Mouse (Mus musculus) midbrain, embryonic 10.5 days (tissue): ENCODE measurements around the gene Hba-a1. TPM values are rescaled to one million over a fixed set of nuclear protein-coding genes. Genes with fewer than 3 reads are reported as not detected.
"Not testable (repeated sequence)": the region's sequence is repeated elsewhere in the genome, so short reads cannot be mapped to it uniquely, and the experiment has no call there.

ENCODE experiments used
- DNase-seq: peaks from one replicate; pipeline ENCODE4 v3.0.0-alpha.2; 2017; ENCODE audit warnings: low spot score
- H3K27ac ChIP-seq: fragments of 300-500 bp; sonication (generic); replicated peaks from 2 replicates; pipeline ENCODE4 v1.5.1; 2016; ENCODE audit warnings: mild to moderate bottlenecking
- H3K27me3 ChIP-seq: fragments of 300-500 bp; sonication (generic); 2 replicates; pipeline ENCODE4 v1.6.1; 2016; ENCODE audit warnings: low read depth, mild to moderate bottlenecking; ENCODE audit not compliant: poor library complexity, severe bottlenecking
- H3K36me3 ChIP-seq: fragments of 300-500 bp; sonication (generic); 2 replicates; pipeline ENCODE4 v1.6.1; 2016; ENCODE audit warnings: mild to moderate bottlenecking, moderate library complexity
- H3K4me1 ChIP-seq: fragments of 300-500 bp; sonication (generic); 2 replicates; pipeline ENCODE4 v1.6.1; 2016
- H3K4me3 ChIP-seq: fragments of 300-500 bp; sonication (generic); 2 replicates; pipeline ENCODE4 v1.5.1; 2016; ENCODE audit warnings: mild to moderate bottlenecking, moderate library complexity
- H3K9me3 ChIP-seq: fragments of 300-500 bp; sonication (generic); replicated peaks from 2 replicates; pipeline ENCODE4 v1.6.1; 2016; ENCODE audit warnings: mild to moderate bottlenecking
- WGBS: fragments of 180-500 bp; shearing (Covaris S2); methylation state at CpG from one replicate; pipeline ENCODE4 v1.1.7; 2016; 5-methylcytosine and 5-hydroxymethylcytosine counted together
- polyA plus RNA-seq: library from polyadenylated mRNA; unstranded; fragments of >200 nt; fragmentation: Nextera tagmentation; extraction: Ambion mirVana; gene quantifications from 2 replicates; pipeline ENCODE4 v1.2.1, GENCODE M21; 2016

Hba-a1 gene
- polyA plus RNA-seq = 2,199 and 2,239 TPM in 2 replicates

DNA sequence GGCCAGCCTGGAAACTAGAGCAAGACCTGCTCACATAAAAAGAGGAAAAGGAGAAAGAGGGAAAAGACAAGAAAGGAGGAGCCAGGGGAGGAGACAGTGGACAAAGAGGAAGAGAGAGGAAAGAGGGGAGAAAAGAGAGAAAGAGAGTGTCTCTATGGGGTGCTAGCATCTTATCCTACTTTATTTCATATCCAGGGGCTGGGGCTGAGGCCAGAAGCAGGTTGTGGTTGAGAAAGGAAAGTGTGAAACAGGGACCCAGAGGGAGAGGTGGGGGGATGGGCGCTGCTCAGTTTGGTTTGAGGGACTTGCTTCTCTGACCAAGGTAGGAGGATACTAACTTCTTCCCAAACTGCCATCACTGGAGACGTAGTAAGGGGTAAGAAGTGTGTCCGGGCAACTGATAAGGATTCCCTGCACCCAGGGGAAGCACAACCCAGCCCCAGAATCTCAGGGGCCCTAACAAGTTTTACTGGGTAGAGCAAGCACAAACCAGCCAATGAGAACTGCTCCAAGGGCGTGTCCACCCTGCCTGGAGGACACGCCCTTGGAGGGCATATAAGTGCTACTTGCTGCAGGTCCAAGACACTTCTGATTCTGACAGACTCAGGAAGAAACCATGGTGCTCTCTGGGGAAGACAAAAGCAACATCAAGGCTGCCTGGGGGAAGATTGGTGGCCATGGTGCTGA lies at the start of gene Hba-a1:
Gene Hba-a1 (plus strand): TSS at position 421 of the 687 bp plus-strand sequence.
- DNase-seq, H3K9me3 ChIP-seq, H3K4me1 ChIP-seq, H3K4me3 ChIP-seq, H3K36me3 ChIP-seq, H3K27ac ChIP-seq: not testable (repeated sequence)
- H3K27me3 ChIP-seq = peaks cover 33% of the 10 kb centered on the region
- WGBS = 56% methylated on average over 1 of the region's 5 CpGs

DNA sequence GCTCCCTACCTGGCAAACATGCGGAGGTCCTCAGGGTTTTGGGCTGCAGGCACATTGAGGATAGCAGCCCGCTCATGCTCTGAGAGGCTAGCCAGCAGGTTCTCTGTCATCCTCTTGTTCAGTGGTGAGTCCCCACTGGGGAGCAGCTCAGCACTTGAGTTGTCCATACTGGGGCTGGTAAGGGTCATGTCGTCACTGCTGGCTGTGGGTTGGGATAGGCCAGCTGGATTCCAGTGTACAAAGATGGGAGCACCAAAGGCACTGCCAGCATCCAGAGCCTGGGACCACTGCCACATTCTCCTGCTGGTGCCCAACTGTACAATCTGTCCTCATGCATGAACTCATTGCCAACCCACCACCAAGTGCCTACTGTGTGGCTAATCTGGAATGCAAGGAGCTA lies 49.4 kb upstream of the Hba-a1 start:
- H3K36me3 ChIP-seq = peaks cover 100% of the 10 kb centered on the region
- no peak overlapping the region for H3K27ac ChIP-seq
- WGBS = 93% methylated on average over 3 of the region's 3 CpGs
- no peaks in the 10 kb centered on the region for H3K9me3 ChIP-seq
- no peaks in the 10 kb centered on the region for H3K27me3 ChIP-seq
- no peak for DNase-seq
- no peaks in the 10 kb centered on the region for H3K4me1 ChIP-seq
- no peak overlapping the region for H3K4me3 ChIP-seq

DNA sequence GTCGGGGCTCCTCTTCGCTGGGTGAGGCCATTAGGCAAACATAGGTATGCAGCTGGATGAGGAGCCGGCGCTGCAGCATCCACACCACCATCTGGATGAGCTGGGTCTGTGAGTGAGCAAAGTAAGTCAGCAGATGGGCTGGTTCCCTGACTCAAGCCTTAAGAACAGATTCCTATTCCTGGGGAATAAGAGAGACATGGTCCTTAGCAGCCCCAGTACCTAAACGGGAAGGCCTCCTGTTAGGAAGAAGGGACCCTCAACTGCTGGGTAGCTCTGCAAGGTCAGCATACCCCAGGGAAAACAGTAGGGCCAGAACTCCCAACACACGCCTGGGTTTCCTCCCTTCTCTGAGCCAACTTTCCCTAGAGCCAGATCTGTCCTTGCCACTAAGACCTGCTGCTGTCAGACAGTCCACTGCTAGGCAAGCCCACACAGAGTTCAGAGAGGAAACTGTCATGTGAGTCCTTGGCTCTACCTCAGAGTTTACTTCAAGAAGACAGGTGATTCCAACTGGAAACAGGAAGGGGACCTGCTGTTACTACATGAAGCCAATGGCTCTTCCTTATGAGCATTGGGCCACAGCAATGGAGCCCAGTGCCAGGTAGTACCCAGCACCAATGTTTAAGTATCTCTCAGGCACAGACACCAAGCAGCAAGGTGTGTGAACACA lies 48.4 kb upstream of the Hba-a1 start:
- no peak overlapping the region for H3K27ac ChIP-seq
- H3K36me3 ChIP-seq = peaks cover 100% of the 10 kb centered on the region
- H3K4me3 ChIP-seq = no peak overlapping the region
- H3K9me3 ChIP-seq = no peaks in the 10 kb centered on the region
- WGBS = 95% methylated on average over 6 of the region's 6 CpGs
- no peaks in the 10 kb centered on the region for H3K27me3 ChIP-seq
- no peak for DNase-seq
- no peaks in the 10 kb centered on the region for H3K4me1 ChIP-seq

DNA sequence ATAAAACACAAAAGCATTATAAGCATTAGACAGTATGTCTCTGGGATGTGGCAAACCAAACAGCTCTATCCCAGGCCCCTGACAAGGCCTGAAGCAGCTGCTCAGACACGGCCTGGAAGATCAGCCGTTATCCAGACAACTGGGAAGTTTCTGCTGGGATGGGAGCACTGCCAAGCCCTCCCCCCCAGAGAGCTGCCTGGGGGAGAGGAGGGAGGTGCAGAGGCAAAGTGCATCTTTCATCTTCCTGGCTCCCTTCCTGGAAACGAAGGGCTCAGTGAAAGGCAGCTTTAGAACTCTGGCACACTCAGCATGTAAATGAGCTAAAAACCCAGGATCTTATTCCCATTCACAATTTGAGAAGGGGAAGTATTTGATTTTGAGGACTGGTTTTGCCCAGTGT lies 47.7 kb upstream of the Hba-a1 start:
- Histone ChIP-seq H3K9me3 (no peaks in the 10 kb centered on the region), H3K27ac (no peak overlapping the region), H3K4me1 (no peaks in the 10 kb centered on the region), H3K36me3 (peaks cover 100% of the 10 kb centered on the region), H3K4me3 (no peak overlapping the region), H3K27me3 (no peaks in the 10 kb centered on the region)
- DNase-seq = no peak
- WGBS = 86% methylated on average over 3 of the region's 3 CpGs

DNA sequence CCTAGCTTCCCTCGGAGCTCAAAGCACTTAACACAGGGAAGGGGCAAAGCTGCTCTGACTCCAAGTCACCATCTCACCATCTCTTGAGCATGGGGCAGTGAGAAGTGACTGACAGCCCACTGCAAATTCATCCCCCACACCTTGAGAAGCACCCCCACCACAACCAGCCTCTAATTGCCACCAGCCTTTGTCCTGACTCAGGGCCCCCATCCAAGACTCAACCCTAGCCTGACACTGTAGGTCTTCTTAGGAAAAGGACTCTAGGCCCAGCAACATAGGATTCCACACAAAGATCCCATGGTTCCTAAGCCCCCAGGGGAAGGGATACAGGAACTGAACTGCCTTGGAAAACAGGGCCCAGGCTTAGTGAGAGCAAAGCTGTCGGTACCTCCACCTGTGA lies 47.2 kb upstream of the Hba-a1 start:
- no peak for DNase-seq
- Histone ChIP-seq H3K27ac (no peak overlapping the region), H3K9me3 (no peaks in the 10 kb centered on the region), H3K36me3 (peaks cover 100% of the 10 kb centered on the region), H3K4me3 (no peak overlapping the region), H3K27me3 (no peaks in the 10 kb centered on the region), H3K4me1 (no peaks in the 10 kb centered on the region)
- WGBS = 88% methylated on average over 2 of the region's 2 CpGs

DNA sequence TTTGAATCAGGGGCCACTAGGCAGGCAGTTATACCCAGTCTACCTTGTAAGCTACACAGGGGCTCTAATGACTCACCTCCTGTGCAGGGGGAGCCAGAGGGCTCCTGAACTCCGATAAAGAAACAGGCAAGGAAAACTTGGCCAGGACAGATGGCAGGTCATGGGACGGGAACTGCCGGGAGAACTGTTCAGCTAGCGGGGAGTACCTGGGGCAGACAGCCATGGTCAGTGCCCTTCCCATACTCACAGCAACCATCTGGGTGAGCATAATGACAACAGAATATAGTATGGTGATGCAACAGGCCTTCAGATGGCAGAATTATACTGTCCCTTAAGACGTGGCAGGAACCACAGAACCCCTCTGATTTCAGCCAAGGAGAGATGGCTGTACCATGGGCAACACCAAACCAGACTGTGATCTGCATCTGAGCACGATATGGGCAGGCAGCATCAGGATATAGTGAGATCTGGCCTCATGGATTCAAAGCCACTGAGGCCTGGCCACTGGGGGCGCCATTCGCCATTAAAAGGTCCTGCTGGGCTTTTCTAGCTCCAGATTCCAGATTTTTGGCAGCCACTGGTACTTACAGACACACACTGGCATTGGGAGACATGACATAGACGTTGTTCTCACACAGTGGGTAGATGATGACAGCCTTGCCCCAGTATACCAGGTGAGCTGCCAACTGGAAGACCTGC lies 46.5 kb upstream of the Hba-a1 start:
- Histone ChIP-seq H3K27me3 (no peaks in the 10 kb centered on the region), H3K4me1 (no peaks in the 10 kb centered on the region), H3K4me3 (no peak overlapping the region), H3K36me3 (peaks cover 100% of the 10 kb centered on the region), H3K27ac (no peak overlapping the region), H3K9me3 (no peaks in the 10 kb centered on the region)
- WGBS = 65% methylated on average over 9 of the region's 9 CpGs
- DNase-seq = peak; percentile 54

DNA sequence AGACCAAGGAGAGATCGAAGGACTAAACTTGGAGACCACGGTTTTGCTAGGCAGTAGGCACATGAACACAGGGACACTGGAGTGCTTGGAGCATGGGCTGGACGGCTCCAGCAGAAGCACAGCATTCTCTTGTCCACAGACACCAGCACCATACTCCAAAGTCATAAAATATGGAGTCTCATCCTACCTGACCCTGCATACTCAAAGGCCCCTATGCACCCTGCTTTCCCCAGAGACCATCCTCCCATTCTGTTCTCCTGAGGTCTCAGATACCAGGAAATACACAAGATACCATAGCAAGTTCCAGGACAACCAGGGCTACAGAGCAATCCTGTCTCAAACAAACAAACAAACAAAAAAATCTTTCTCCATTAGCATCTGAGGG lies 45.9 kb upstream of the Hba-a1 start:
- H3K36me3 ChIP-seq = peaks cover 100% of the 10 kb centered on the region
- WGBS = 93% methylated on average over 3 of the region's 3 CpGs
- no peak for DNase-seq
- no peak overlapping the region for H3K4me3 ChIP-seq
- no peaks in the 10 kb centered on the region for H3K9me3 ChIP-seq
- no peak overlapping the region for H3K27ac ChIP-seq
- H3K27me3 ChIP-seq = no peaks in the 10 kb centered on the region
- no peaks in the 10 kb centered on the region for H3K4me1 ChIP-seq

DNA sequence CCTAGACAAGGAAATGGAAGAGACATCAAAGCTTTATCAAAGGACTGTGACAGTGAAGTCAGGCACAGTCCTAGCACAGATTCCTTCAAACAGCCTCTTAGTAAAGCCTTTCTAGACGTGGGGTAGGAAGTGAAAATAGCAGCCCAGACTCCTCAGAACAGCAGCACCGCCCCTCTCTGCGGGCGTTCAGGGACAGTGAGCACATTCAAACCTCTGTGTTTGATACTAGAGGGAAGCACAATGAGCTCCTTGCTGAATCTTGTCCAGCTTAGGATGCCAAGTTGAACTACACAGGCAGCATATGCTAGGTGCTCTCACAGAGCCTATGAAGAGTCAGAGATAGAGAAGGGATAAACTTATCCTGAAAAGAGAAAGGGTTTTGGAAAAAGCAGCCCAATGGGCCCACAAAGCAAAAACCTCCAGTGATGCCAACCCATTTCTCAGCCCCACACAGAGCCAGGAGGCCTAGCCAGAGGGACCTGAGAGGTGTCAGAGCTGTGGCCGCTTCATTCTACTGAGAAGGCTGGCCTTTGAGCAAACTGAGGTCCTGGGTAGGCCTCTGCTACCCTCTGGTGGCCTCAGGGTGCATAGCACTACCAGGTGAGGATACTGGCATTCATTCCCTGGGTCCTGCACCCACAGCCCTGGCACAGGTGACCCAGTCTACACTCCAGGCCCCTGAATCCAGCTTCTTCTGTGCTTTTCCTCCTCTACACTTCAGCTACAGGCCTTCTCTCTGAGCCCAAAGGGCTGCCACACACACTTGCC lies 45.0 kb upstream of the Hba-a1 start:
- H3K27ac ChIP-seq = no peak overlapping the region
- no peak overlapping the region for H3K4me3 ChIP-seq
- H3K9me3 ChIP-seq = no peaks in the 10 kb centered on the region
- H3K4me1 ChIP-seq = no peaks in the 10 kb centered on the region
- peaks cover 99% of the 10 kb centered on the region for H3K36me3 ChIP-seq
- WGBS = 67% methylated on average over 5 of the region's 5 CpGs
- DNase-seq = peak; percentile 68
- H3K27me3 ChIP-seq = no peaks in the 10 kb centered on the region

DNA sequence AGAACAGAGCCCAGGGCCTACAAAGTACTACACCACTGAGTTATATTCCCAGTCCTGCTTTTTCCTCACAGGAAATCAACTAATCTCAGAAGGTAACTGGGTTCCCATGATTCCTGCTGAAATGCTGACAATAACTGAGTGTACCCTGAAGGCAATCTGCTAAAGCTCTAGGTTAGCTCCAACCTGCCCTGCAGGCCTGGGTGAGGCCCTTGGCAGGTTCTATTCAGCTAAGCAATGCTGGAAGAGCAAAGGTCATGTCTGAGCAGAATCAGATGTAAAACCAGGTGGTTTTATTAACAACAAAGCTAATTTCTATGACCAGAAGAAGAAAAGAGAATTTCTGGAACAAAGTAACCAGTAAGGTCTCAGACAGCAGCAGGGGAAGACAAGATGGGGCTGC lies 41.9 kb upstream of the Hba-a1 start:
- Histone ChIP-seq H3K4me1 (no peaks in the 10 kb centered on the region), H3K9me3 (no peaks in the 10 kb centered on the region), H3K36me3 (peaks cover 95% of the 10 kb centered on the region), H3K27ac (no peak overlapping the region), H3K4me3 (no peak overlapping the region), H3K27me3 (no peaks in the 10 kb centered on the region)
- DNase-seq = no peak

DNA sequence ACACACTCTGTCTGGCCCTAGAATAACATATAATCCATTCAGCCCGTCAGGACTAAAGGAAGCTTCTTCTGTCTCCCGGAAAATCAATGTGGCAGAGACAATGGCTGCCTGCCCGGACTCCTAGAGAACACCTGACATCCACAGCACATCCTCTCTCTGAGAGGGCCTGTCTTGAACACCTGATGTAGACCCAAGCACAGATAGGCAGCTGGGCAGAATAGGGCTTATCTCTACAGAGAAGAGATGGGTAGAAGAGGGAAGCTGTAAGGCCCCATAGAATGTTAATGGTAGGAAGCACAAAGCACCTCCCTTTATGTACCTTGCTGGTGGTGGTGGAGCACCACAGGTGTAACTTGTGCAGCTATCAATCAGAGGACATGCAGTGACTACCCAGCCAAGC lies 41.1 kb upstream of the Hba-a1 start:
- peaks cover 95% of the 10 kb centered on the region for H3K36me3 ChIP-seq

DNA sequence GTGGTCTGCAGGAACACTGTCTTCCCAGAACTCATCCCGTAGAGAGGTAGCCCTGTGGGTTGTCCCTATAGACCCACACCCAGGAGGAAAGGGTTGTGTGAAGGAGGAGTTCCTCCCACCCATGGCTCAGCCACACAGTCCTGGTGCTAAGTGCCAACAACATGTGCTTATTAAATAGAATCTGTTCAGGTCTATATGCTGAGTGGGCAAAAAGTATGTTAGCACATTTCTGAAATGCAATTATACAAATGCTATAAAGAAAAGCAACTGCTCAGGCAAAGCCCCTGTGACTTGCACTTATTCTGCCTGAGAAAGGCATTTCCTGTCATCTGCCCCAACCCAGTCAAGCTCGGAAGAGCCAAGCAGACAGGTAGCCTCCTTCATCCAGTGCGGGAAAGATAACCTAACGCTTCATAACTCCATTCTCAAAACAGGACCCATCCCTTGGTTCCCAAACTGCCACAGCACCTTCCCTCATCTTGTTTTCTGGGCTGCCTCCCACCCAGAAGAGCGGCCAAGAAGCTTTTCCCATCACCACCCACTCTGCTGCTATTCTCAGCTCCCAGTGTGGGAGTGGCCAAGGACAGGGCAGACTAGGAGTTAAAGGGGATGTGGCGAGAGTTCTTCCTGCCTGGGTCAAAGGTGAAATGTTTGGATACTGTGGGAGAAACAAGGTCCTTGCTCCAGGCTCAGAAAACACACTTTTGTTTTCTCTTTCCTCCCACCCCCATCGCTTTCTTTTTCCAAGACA lies 39.9 kb upstream of the Hba-a1 start:
- Histone ChIP-seq H3K27ac (0 out of 2 replicates have a peak overlapping the region, but pooled peaks have one; percentile 19), H3K4me3 (no peak overlapping the region), H3K27me3 (no peaks in the 10 kb centered on the region), H3K36me3 (peaks cover 95% of the 10 kb centered on the region), H3K4me1 (no peaks in the 10 kb centered on the region), H3K9me3 (no peaks in the 10 kb centered on the region)
- no peak for DNase-seq
- WGBS = 77% methylated on average over 7 of the region's 7 CpGs

More for the DNA sequence above, 41.1 kb upstream of the Hba-a1 start:
- Histone ChIP-seq H3K9me3 (no peaks in the 10 kb centered on the region), H3K4me3 (no peak overlapping the region), H3K27ac (no peak overlapping the region), H3K4me1 (no peaks in the 10 kb centered on the region), H3K27me3 (no peaks in the 10 kb centered on the region)
- 93% methylated on average over 3 of the region's 3 CpGs for WGBS
- DNase-seq = no peak

DNA sequence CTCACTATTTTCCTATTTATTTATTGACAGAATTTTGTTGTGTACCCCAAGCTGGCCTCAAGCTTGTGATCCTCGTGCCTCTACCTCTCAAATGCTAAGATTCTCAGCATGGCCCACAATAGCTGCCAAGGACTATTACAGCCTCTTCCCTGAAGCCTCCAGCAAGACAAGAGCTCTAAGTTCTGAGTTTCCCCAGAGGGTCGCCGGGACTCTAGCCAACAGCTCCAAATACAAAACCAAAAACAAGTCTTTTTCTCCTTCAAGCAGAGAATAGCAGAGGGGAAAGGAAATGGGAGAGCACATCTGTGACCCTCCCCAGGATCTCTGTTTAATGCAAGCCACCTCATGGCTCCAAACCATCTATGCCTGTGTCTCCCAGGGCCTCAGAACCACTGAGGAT lies 39.2 kb upstream of the Hba-a1 start:
- H3K27ac ChIP-seq = 0 out of 2 replicates have a peak overlapping the region, but pooled peaks have one; percentile 19
- no peaks in the 10 kb centered on the region for H3K9me3 ChIP-seq
- H3K4me3 ChIP-seq = no peak overlapping the region
- peaks cover 94% of the 10 kb centered on the region for H3K36me3 ChIP-seq
- H3K27me3 ChIP-seq = no peaks in the 10 kb centered on the region
- H3K4me1 ChIP-seq = no peaks in the 10 kb centered on the region
- DNase-seq = no peak
- WGBS = 85% methylated on average over 3 of the region's 3 CpGs
